Mouse (Mus musculus) G1E (cell line): Measurements from ENCODE around the gene Kcnk3. TPM values are rescaled to one million over a fixed set of nuclear protein-coding genes. Genes with fewer than 3 reads are reported as not detected.

Experiments
- ATAC-seq: 2 replicates; pipeline ENCODE4 v1.8.0; 2016; ENCODE audit warnings: mild to moderate bottlenecking; ENCODE audit not compliant: insufficient number of reproducible peaks, poor library complexity, low FRiP score, severe bottlenecking; ENCODE audit errors: extremely low read depth
- DNase-seq: peaks from one replicate; pipeline ENCODE4 v3.0.0; 2012; ENCODE audit warnings: low spot score
- H3K27me3 ChIP-seq: 2 replicates; pipeline ENCODE4 v1.6.1; 2012; ENCODE audit warnings: mild to moderate bottlenecking, low read length, inconsistent platforms; ENCODE audit not compliant: insufficient read depth
- H3K36me3 ChIP-seq: replicated peaks from 2 replicates; pipeline ENCODE3; 2012; ENCODE audit warnings: mild to moderate bottlenecking, inconsistent platforms
- H3K4me1 ChIP-seq: 2 replicates; pipeline ENCODE4 v1.6.1; 2012; ENCODE audit warnings: low read depth, low read length, inconsistent platforms, mixed read lengths; ENCODE audit not compliant: insufficient read depth
- H3K4me3 ChIP-seq: 2 replicates; pipeline ENCODE4 v1.5.1; 2012; ENCODE audit warnings: low read depth, mild to moderate bottlenecking, inconsistent platforms, low read length, moderate library complexity, mixed read lengths
- H3K9me3 ChIP-seq: replicated peaks from 2 replicates; pipeline ENCODE4 v1.6.1; 2012; ENCODE audit warnings: inconsistent platforms
- CTCF ChIP-seq: IDR thresholded peaks from 2 replicates; pipeline ENCODE4 v1.5.1; 2012; ENCODE audit warnings: low read depth, low read length, inconsistent platforms, mixed read lengths
- GATA1 ChIP-seq: IDR thresholded peaks from 2 replicates; pipeline ENCODE4 v1.6.1; 2012; ENCODE audit warnings: borderline replicate concordance, low read length, inconsistent platforms, mixed read lengths
- GATA2 ChIP-seq: IDR thresholded peaks from 2 replicates; pipeline ENCODE4 v1.6.1; 2012; ENCODE audit warnings: low read depth, low read length, inconsistent platforms, borderline replicate concordance
- POLR2AphosphoS5 ChIP-seq: IDR thresholded peaks from 2 replicates; pipeline ENCODE4 v1.6.1; 2012; ENCODE audit warnings: low read depth, low read length, inconsistent platforms; ENCODE audit not compliant: insufficient replicate concordance
- TAL1 ChIP-seq: conservative IDR thresholded peaks from 2 replicates; pipeline ENCODE4 v1.6.1; 2012; ENCODE audit warnings: low read depth, low read length, inconsistent platforms, mixed read lengths
- polyA plus RNA-seq: library from polyadenylated mRNA; stranded (reverse); fragments of >175 nt; gene quantifications from 2 replicates; pipeline ENCODE4 v1.2.3, GENCODE M21; 2012
- total RNA-seq, 2 experiments: library from RNA; stranded (forward) in 1 of 2; stranded (reverse) in 1 of 2; fragments of 200-1000 nt in 1 of 2; fragments of >200 nt in 1 of 2; fragmentation: Nextera tagmentation in 1 of 2; gene quantifications; 2 replicates each; pipeline ENCODE4 v1.2.3; 2014 to 2017

Kcnk3 gene
- total and polyA plus RNA-seq, 3 experiments: 0.16 TPM; not detected in 2

DNA sequence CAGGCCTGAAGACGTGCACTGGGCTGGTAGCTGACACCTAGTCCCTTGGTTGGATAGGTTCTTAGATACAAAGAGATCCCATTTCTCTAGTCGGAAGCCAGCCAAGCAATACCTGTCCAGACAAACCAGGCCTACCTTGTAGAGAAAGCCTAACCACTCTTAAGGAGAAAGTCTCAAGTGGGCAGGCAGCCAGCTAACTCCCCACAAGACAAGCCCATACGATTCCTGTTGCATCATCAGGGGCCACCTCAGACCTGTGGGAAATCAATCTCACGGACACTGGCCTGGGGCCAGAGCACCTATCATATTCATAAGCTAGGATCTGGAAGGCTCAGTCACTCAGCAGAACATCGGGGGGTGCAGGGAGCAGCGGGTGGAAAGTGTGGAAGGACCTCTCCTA is 65.3 kb downstream of the Kcnk3 start:
- no peak for DNase-seq
- Histone ChIP-seq H3K27me3 (no peaks in the 10 kb centered on the region), H3K4me3 (no peak overlapping the region), H3K9me3 (no peaks in the 10 kb centered on the region), H3K4me1 (peaks cover 19% of the 10 kb centered on the region), H3K36me3 (peaks cover 93% of the 10 kb centered on the region)
- no peak for ATAC-seq
- TF ChIP-seq TAL1 (no peak), CTCF (no peak), GATA2 (no peak), POLR2AphosphoS5 (no peak), GATA1 (no peak)

DNA sequence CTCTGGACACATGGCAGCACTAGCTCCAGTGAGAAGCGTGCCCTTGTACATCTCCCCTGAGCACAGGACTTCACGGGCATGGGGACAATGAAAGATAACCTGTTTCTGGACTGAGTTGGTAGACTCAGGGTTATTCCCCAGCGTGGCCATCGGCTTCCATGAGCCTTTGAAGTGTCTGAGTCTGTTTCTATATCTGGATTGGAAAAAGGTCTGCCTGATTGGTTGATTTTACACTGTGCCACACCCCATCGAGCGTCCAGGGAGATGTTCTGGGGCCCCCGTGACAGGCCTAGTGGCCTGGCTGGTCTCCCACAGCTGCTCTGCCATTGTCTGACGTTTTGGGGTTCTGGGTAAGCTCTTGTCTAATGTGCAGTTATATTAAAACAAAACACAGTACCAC is 67.1 kb downstream of the Kcnk3 start:
- TF ChIP-seq POLR2AphosphoS5: no peak
- TF ChIP-seq GATA1: no peak
- no peak for TF ChIP-seq TAL1
- no peak for TF ChIP-seq GATA2
- TF ChIP-seq CTCF: no peak
- Histone ChIP-seq H3K27me3 (no peaks in the 10 kb centered on the region), H3K9me3 (no peaks in the 10 kb centered on the region), H3K4me3 (no peak overlapping the region), H3K36me3 (peaks cover 90% of the 10 kb centered on the region), H3K4me1 (0 out of 2 replicates have a peak, but pooled peaks cover 2% of the 10 kb centered on the region)
- no peak for DNase-seq
- ATAC-seq: no peak

DNA sequence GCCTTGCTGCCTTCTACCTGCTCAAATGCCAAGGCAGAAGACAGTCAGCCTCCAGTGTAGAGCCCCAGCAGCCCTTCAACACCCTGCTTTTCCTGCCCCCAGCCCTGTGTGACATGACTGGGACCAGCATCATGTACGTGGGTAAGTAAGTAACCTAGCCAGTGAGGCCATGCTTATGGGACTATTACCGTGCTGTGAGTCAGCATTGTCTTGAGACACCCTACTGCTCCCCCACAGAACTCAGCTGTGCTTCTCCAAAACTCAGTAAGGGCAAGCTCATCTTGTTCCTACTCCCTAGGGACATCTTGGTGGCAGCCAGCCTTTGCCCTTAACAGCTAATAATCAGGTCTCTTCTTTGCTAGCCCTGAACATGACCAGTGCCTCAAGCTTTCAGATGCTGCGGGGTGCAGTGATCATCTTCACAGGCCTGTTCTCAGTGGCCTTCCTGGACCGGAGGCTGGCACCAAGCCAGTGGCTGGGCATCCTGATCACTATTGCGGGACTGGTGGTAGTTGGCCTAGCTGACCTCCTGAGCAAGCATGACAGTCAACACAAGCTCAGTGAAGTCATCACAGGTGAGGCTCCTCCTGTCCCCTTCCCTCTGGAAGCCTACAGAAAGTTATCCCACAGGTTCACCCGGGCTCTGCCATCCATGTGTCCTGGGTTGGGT is 67.7 kb downstream of the Kcnk3 start:
- no peak for ATAC-seq
- no peak overlapping the region for H3K4me3 ChIP-seq
- no peak for TF ChIP-seq GATA1
- no peak for TF ChIP-seq POLR2AphosphoS5
- no peak for TF ChIP-seq CTCF
- no peak for TF ChIP-seq GATA2
- no peak for TF ChIP-seq TAL1
- H3K36me3 ChIP-seq: peaks cover 84% of the 10 kb centered on the region
- H3K27me3 ChIP-seq: no peaks in the 10 kb centered on the region
- H3K9me3 ChIP-seq: peaks cover 5% of the 10 kb centered on the region
- 0 out of 2 replicates have a peak, but pooled peaks cover 2% of the 10 kb centered on the region for H3K4me1 ChIP-seq
- DNase-seq: no peak

DNA sequence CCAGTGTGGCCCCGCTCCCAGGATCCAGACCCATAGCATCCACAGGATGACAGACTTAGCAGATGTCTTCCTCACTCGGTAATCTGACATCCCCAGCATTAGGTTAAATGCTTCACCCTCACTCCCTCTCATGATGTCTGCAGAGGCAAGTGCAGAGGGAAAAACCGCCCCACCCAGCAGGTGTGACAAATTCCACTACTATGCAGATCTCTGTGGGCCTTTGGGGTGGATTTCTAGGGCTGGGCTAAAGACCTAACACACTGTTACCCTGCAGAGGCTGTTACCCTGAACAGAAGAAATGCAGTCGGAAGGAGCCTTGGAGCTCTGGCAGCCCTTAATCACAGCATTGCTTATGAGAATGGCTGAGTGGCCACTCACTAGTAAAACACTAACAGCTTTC is 71.1 kb downstream of the Kcnk3 start:
- Histone ChIP-seq H3K36me3 (peaks cover 50% of the 10 kb centered on the region), H3K4me1 (no peaks in the 10 kb centered on the region), H3K4me3 (no peak overlapping the region), H3K9me3 (peaks cover 18% of the 10 kb centered on the region), H3K27me3 (no peaks in the 10 kb centered on the region; the same call in 1 of the 2 replicates)
- TF ChIP-seq TAL1 (no peak), GATA1 (no peak), CTCF (no peak), POLR2AphosphoS5 (no peak), GATA2 (no peak)
- ATAC-seq (no peak), DNase-seq (no peak)

DNA sequence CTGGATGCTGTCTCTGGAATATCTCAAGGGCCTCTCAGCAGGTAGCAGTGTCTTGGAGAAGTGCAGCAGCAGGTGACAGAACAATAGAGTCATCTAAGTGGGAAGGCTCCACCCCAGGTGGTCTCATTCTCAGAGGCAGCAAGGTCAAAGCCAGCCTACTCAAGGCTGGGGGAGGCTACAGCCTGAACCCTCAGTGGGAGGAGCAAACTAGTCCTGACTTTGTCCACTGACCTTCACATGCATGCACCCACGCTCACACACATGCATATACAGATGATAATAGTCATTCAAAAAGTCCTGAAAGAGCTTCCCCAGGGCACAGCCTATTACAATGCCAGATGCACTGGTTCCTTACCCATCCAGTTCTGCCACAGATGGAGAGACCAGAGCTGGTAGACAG is 72.3 kb downstream of the Kcnk3 start:
- Histone ChIP-seq H3K4me1 (peaks cover under 1% of the 10 kb centered on the region; the same call in 1 of the 2 replicates), H3K36me3 (peaks cover 39% of the 10 kb centered on the region), H3K9me3 (peaks cover 18% of the 10 kb centered on the region), H3K4me3 (no peak overlapping the region), H3K27me3 (no peaks in the 10 kb centered on the region; the same call in 1 of the 2 replicates)
- DNase-seq (no peak), ATAC-seq (no peak)
- TF ChIP-seq CTCF (no peak), GATA2 (no peak), POLR2AphosphoS5 (no peak), TAL1 (no peak), GATA1 (no peak)

DNA sequence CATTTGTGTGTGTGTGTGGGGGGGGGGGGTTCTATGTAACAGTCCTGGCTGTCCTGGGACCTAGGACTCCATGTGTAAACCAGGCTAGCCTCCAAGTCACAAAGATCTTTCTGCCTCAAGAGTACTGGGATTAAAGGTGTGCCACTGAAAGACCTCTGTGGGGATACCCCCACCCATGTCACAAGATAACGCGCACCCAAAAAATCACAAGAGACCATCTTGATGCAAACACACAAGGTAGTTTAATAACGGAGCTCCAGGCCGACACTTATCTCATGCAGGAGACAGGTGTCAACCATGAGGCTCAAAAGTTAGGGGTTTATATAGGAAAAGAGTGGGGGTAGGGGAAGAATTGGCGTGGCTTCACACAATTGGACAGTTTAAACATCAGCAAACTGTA is 72.8 kb downstream of the Kcnk3 start:
- peaks cover 4% of the 10 kb centered on the region for H3K4me1 ChIP-seq
- no peak for TF ChIP-seq TAL1
- no peak for TF ChIP-seq GATA1
- TF ChIP-seq GATA2: no peak
- H3K27me3 ChIP-seq: no peaks in the 10 kb centered on the region; the same call in 1 of the 2 replicates
- ATAC-seq (no peak), DNase-seq (no peak)
- H3K9me3 ChIP-seq: peaks cover 18% of the 10 kb centered on the region
- no peak overlapping the region for H3K4me3 ChIP-seq
- peaks cover 33% of the 10 kb centered on the region for H3K36me3 ChIP-seq

DNA sequence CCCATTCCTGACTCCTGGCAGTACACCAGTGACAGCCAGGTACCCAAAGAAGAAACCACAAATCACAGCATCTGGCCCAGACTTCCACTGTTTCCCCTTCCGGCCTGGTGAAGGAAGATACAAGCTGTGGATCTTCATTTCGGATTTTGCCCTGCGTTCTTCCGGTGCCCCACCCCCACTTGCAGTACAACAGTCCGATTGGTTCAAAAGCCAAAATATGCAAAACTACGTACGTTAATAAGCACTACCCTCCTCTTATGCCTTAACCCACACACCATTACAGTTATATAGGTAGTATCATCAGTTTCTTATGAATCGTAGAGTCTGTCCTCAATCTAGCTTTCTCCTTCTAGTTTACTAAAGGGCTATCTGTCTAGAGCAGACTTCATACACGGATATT is 77.4 kb downstream of the Kcnk3 start:
- TF ChIP-seq GATA2 (no peak), TAL1 (no peak)
- no peaks in the 10 kb centered on the region; the same call in 1 of the 2 replicates for H3K27me3 ChIP-seq
- no peak for ATAC-seq
- peaks cover 16% of the 10 kb centered on the region for H3K9me3 ChIP-seq
- H3K4me3 ChIP-seq: no peak overlapping the region
- peaks cover 36% of the 10 kb centered on the region for H3K4me1 ChIP-seq
- no peak for DNase-seq
- H3K36me3 ChIP-seq: peaks cover 27% of the 10 kb centered on the region
